Mouse (Mus musculus): Measurements from ENCODE around the gene Gm10840.

Gm10840 gene

DNA sequence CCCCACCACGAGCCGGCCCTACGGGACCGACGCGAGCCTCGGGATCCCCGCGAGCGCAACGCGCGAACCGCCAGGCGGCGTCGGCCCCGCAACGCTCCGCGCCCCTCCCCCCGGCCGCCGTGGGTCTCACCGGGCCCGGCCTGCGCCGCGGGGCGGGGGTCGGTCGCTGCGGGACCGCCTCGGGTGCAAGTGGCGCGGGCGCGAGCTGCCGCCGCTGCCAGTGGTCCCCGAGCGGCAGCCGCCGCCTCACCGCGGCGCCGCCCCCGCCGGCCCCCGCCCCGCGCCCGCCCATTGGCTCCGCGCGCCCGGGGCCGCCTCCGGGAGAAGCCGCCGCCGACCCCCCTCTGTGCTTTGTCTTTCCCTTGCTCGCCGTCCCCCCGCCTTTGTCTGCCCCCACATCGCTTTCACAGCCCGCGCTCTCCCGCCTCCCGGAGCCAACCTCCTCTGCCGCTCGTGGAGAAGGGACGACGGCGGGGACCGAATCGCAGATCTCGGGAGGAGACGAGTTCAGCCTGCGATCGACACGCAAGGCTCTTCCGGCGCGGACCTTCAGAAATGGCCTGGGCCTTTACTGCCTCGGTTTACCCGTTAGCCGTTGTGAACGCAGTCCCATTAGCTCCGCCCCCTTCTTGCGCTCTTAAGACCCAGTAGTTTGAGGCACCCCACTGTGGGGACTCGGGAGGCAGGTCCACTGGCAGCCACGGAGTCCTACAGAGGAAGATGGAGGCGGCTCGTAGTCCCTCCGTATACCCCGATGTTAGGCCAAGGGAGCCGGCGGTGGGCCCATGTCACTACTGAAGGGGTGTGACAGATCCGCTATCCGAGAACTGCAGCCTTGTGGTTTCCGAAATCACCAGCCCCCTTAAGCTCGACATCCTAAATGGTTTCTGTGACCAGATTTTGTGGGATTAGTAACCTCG lies 469 bp upstream of the Gm10840 start:
- peak; percentile 89 for DNase-seq (ENCODE audit: inconsistent ontology term)

GRCm38 (mm10) chr11:106162237-106162636 lies 1.6 kb downstream of the Gm10840 start:
- no peak for DNase-seq (ENCODE audit: inconsistent ontology term)

GRCm38 (mm10) chr11:106163546-106163945 lies 2.9 kb downstream of the Gm10840 start:
- DNase-seq (ENCODE audit: inconsistent ontology term), result no peak

DNA sequence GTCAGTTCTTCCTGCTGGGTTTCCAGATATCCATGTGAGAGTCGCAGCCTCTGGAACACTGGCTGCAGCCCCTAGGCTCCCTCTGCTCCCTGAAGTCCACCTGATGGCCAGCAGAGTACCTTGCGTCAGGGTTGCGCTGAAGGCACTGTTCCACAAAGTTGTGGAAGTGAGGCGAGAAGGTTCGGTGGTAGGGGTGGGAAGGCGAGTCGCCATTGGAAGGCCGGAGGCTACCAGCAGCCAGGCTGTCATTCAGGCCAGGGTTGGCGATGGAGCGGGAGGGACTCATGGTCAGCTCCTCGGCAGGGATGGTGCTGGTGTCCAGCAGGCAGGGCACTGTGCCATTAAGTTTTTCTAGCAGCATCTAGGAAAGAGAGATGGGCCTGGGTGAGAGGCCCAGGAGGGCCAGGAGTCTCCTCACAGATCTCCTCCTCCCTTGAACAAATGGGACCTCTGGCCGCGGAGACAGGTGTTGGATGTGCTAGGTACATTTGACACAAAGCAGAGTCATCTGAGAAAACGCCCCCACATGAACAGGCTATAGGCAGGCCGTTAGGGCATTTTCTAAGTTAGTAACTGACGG lies 4.0 kb downstream of the Gm10840 start:
- no peak for DNase-seq (ENCODE audit: inconsistent ontology term)

- no peak for DNase-seq (ENCODE audit: inconsistent ontology term)
These were observed 6.8 kb downstream of the Gm10840 start for GRCm38 (mm10) chr11:106167435-106167834.

GRCm38 (mm10) chr11:106170807-106171206 lies 10.2 kb downstream of the Gm10840 start:
- DNase-seq (ENCODE audit: inconsistent ontology term), result no peak

DNA sequence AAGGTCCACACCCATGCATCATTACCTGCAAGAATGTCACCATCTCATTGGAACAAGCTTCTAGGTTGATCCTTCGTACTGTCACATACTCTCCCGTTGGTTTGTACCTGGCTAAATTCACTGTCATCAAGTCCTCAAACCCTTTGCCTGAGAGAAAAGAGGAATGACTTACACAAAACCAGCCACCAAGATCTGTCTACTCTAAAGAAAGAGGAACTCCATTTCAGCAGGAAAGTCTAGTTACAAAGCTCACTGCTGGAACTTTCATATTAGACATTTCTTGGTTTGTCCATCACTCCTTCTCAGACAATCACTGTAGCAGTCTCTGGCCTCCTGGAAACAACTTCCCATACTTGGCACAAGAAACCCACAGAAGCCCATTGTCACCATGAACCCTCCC lies 12.6 kb downstream of the Gm10840 start:
- no peak for DNase-seq (ENCODE audit: inconsistent ontology term)

GRCm38 (mm10) chr11:106174372-106174771 lies 13.7 kb downstream of the Gm10840 start:
- peak; percentile 45 for DNase-seq (ENCODE audit: inconsistent ontology term)

DNA sequence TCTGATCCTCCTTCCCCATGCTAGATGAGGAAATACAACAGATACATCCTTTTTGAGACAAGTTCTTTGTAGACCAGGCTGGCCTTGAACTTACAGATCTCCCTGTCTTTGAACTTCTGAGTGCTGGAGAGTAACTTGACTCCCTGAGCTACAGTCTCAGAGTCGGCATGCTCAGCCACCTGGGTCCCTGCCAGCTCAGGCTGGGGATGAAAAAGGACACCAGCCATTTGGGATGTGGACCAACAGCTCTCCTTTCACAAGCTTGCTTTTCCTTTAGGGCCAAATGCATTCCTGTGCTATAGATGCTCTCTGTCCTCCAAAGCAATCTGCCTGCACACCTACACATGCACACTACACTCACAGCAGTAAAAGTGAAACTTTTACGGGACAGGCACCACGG lies 14.4 kb downstream of the Gm10840 start:
- peak; percentile 41 for DNase-seq (ENCODE audit: inconsistent ontology term)

DNA sequence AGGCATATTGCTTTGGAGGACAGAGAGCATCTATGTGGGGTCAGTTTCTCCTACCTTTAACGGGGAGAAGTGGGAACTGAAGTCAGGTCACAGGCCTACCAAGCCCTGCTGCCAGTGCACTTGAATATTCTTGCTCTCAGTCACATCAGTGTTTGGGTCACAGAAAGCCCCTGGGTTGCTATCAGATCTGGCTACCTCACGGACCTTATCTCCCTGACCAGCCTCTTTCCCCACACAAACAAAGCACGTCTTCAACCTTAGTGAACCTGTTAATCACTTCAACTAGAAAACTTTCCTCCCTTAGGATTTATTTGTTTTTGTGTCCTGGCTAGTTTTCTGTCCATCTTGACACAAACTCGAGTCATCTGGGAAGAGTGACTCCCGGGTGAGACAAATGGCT lies 15.7 kb downstream of the Gm10840 start:
- no peak for DNase-seq (ENCODE audit: inconsistent ontology term)

GRCm38 (mm10) chr11:106178036-106178782 lies 17.6 kb downstream of the Gm10840 start:
- no peak for DNase-seq (ENCODE audit: inconsistent ontology term)

DNA sequence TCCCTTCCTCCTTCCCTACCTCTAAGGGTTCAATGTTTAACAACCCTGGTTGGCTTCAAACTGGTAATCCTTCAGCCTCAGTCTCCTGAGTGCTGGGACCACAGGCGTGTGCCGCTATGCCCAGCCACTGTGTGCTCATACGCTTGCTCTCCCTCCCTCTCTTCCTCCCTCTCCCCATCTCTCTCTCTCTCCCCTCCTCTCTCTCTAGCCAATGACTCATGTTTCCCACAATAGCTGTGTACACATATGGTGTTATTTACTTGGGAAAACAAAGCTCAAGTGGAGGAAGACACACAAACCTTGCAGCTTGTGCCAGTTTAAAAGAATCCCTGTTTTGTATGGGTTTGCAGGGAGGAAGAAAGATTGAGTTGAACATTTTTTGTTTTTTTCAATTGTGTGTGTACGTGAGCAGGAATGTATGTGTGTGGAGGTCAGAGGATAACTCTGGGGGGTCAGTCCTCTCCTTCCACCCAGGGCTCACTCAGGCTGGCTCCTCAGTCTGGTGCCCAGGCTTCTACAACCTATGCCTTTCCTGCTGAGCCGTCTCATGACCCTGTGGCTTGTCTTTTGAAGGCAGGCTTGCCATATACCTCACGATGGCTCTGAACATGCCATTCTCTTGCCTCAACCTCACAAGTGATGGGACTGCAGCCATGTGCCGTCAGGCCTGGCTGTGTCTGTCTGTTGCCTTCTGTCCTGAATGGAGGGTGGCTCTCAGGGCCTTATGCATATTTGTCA lies 19.2 kb downstream of the Gm10840 start:
- peak; percentile 27 for DNase-seq (ENCODE audit: inconsistent ontology term)

- DNase-seq (ENCODE audit: inconsistent ontology term), result no peak
These were observed 19.8 kb downstream of the Gm10840 start for GRCm38 (mm10) chr11:106180449-106180801.

DNA sequence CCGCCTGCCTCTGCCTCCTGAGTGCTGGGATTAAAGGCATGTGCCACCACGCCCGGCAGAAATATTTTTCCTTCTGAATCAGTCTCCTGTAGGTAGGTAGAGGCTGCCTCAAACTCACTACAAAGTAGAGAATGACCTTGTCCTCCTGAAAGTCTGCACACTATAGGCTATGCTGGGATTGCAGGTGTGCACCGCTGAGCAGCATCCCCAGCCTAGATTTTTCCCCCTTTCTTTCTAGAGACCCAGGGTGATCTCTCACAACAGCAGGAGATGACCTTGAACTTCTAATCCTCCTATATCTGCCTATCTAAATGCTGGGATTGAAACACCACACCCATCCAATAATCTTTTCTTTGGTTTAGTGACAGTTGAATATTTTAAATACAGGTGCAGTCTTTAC lies 26.7 kb downstream of the Gm10840 start:
- DNase-seq (ENCODE audit: inconsistent ontology term), result no peak

GRCm38 (mm10) chr11:106191716-106192115 lies 31.1 kb downstream of the Gm10840 start:
- DNase-seq (ENCODE audit: inconsistent ontology term), result no peak

DNA sequence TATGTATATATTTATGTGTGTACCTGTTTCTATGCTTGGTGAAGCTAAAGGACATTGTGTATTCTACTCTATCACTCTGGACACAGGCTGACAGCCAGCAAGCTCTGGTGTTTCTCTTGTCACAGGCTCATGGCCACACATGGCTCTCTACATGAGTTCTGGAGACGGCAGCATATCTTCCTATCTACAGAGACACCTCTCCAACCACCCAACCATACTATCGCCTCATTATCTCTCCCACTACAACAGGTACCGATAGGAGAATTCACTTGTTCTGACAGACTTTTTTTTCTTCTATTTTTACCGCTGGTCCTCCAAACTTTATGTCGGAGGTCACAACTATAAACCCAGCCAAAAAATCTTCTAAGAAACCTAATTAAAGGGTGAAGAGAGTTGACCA lies 31.6 kb downstream of the Gm10840 start:
- no peak for DNase-seq (ENCODE audit: inconsistent ontology term)

DNA sequence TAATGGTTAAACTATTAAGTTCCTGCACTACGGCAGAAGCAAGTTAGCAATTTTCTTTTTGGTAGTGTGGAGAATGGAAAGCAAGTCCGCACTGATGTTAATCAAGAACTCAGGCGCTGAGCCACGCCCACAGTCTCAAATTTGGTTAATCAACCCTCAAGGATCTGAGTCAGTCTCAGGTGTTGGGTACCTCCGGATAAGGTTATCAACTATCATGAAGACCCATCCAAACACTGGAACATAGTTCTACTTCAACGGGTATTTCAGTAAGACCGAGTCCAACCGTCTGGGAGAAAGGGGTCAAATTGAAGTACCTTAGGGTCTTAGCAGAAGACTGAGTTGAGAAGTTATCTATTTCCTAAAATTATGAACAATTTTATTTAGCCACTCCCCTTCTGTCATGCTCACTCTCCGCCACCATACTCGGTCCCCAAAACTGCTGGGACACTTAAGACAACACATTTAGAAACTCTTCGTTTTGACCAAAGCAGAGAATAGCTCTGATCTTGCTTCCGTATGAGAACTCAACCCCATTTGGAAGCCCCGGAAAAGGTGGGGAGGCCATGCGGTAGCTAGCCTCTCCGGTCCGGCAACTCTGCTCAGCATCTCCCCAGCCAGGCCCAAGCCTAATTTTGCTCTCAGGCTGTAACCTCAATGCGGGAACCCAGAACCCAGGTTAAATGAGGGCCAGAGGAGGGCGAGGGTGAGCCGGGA lies 32.2 kb downstream of the Gm10840 start:
- no peak for DNase-seq (ENCODE audit: inconsistent ontology term)

DNA sequence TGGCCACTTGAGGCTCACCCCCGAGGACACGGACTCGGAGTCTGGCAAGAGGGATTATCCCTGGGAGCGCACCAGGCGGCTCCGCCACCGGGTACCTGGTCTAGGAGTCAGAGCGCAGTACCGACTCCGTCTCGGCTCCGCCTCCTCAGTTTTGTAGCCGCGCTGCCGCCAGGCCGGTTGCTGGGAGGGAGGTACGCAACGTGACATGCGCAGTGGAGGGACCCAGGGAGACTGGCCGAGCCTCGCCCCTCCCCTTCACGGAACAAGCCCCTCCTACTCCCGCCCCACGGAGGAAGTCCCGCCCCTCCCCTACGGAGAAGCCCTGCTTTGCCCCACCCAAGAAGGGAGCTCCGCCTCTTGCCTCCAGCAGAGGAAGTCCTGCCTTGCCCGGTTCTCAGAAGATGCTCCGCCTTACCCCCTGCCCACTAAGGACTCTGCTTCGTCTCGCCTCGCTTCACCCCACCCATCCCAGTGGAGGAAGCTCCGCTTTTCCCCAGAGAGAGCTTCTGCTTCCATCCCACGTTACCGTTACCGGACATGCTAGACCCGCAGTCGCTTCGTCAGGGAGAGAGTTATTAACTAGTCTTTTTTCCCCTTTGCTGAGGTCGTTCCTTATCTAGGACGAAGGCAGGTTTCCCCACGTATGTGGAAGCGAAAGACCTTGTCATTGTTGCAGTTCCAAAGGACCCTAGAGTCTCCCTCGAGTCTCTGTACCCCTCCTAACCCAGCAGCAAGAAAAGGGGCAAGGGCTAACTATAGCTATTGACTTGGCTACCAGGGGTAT lies 32.9 kb downstream of the Gm10840 start:
- DNase-seq (ENCODE audit: inconsistent ontology term), result peak; percentile 99

GRCm38 (mm10) chr11:106194155-106194541 lies 33.5 kb downstream of the Gm10840 start:
- no peak for DNase-seq (ENCODE audit: inconsistent ontology term)

DNA sequence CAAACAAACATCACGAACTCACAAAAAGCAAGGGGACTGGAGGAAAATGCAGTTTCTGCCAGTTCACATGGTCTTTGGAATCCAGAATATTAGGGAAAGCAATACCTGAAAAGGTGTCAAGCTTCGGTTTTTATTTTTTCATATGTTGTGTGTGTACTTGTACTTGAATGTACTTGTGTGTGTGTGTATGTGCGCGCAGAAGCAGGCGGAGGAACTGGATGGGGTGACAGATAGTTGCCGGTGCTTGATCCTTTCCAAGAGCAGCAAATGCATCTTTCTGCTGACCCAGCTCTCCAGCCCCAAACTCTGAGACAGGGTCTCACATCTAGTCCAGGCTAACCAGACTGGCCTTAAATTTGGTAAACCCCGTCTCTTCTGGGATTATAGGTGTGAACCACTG lies 34.2 kb downstream of the Gm10840 start:
- DNase-seq (ENCODE audit: inconsistent ontology term), result no peak

Measured in Muller cell, postnatal 12 days (primary cell).